Mouse (Mus musculus) MEL (cell line): ENCODE measurements around the gene Rtp3.

Source experiments
- BHLHE40 ChIP-seq: IDR thresholded peaks from 2 replicates; pipeline ENCODE4 v1.6.1; 2012; ENCODE audit warnings: low read depth, mild to moderate bottlenecking, inconsistent platforms, low read length, improper control_type of control experiment, borderline replicate concordance
- EP300 ChIP-seq, 2 experiments: IDR thresholded peaks; 2 replicates each; pipeline ENCODE4 v1.6.1; 2011; ENCODE audit warnings: improper control_type of control experiment in 2 of 2, low read length in 2 of 2, low read depth in 1 of 2, mild to moderate bottlenecking in 1 of 2
- ETS1 ChIP-seq: IDR thresholded peaks from 2 replicates; pipeline ENCODE4 v1.6.1; 2012; ENCODE audit warnings: low read depth, mild to moderate bottlenecking, inconsistent platforms, low read length, improper control_type of control experiment, moderate library complexity
- MAFK ChIP-seq: IDR thresholded peaks from 2 replicates; pipeline ENCODE4 v1.6.1; 2011; ENCODE audit warnings: low read depth, mild to moderate bottlenecking, low read length, improper control_type of control experiment, borderline replicate concordance
- POLR2A ChIP-seq, 2 experiments: IDR thresholded peaks; 2 replicates each; pipeline ENCODE4 v1.6.1; 2011 to 2012; ENCODE audit warnings: low read length in 2 of 2, mild to moderate bottlenecking in 2 of 2, control low read depth in 1 of 2, improper control_type of control experiment in 1 of 2, low read depth in 1 of 2, moderate library complexity in 1 of 2; ENCODE audit not compliant: control insufficient read depth in 1 of 2, insufficient read depth in 1 of 2, poor library complexity in 1 of 2
- POLR2AphosphoS2 ChIP-seq: IDR thresholded peaks from 2 replicates; pipeline ENCODE4 v1.6.1; 2011; ENCODE audit warnings: low read length, improper control_type of control experiment
- USF2 ChIP-seq, 2 experiments: IDR thresholded peaks; 2 replicates each; pipeline ENCODE4 v1.6.1; 2011 to 2012; ENCODE audit warnings: improper control_type of control experiment in 2 of 2, low read length in 2 of 2, borderline replicate concordance in 1 of 2, inconsistent platforms in 1 of 2, low read depth in 1 of 2, mild to moderate bottlenecking in 1 of 2; ENCODE audit not compliant: insufficient read depth in 1 of 2
- ZNF384 ChIP-seq: IDR thresholded peaks from 2 replicates; pipeline ENCODE4 v1.6.1; 2012; ENCODE audit warnings: low read depth, mild to moderate bottlenecking, inconsistent platforms, low read length, improper control_type of control experiment

DNA sequence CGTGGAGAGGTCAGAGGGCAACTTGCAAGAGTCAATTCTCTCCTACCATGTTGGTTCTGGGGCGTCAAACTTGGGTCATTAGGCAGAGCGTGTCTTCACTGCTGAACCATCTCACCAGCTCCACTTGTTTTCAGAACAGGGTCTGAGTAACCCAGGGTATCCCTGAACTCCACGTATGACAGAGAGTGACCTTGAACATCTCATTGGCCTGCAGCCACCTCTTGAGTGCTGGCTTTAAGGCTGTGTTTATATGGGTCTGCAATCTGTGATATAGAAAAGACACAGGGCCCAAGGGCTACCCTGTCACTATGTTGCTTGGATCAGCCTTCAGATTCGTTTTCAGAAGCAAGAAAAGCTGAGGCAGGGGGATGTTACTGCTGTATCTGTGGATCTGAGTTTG, 30.7 kb downstream of the Rtp3 start:
- TF ChIP-seq ZNF384: no peak
- TF ChIP-seq EP300 (IDR thresholded peaks at IDR 0.05; ENCODE audit: low read depth in 1 of 2, low read length in 2 of 2): no peak
- no peak for TF ChIP-seq POLR2A (IDR thresholded peaks at IDR 0.05; ENCODE audit: control insufficient read depth in 1 of 2, insufficient read depth in 1 of 2, low read depth in 1 of 2, low read length in 2 of 2, poor library complexity in 1 of 2)
- TF ChIP-seq MAFK: no peak
- no peak for TF ChIP-seq BHLHE40
- no peak for TF ChIP-seq POLR2AphosphoS2
- no peak for TF ChIP-seq ETS1
- TF ChIP-seq USF2 (IDR thresholded peaks at IDR 0.05; ENCODE audit: borderline replicate concordance in 1 of 2, insufficient read depth in 1 of 2, low read depth in 1 of 2, low read length in 2 of 2): no peak
